Mouse (Mus musculus) myocyte (in vitro differentiated cells): ENCODE results near the gene Tlr3. TPM values are rescaled to one million over a fixed set of nuclear protein-coding genes. Genes with fewer than 3 reads are reported as not detected.
A peak's percentile ranks its signal among the peaks of the same experiment; 100 is the strongest.

Experiments
- H3K27me3 ChIP-seq: one replicate; pipeline ENCODE4 v1.6.1; 2011; ENCODE audit not compliant: control insufficient read depth, insufficient read depth, insufficient read length
- H3K36me3 ChIP-seq: one replicate; pipeline ENCODE4 v1.6.1; 2011; ENCODE audit not compliant: control insufficient read depth, insufficient read depth
- H3K4me2 ChIP-seq: one replicate; pipeline ENCODE4 v1.6.1; 2011; ENCODE audit warnings: low read depth, control low read depth
- H3K4me3 ChIP-seq: one replicate; pipeline ENCODE4 v1.5.1; 2011; ENCODE audit warnings: mild to moderate bottlenecking, control low read depth, moderate library complexity
- H3K79me2 ChIP-seq: one replicate; pipeline ENCODE4 v1.6.1; 2011; ENCODE audit not compliant: control insufficient read depth, insufficient read depth
- H3ac ChIP-seq: one replicate; pipeline ENCODE4 v1.6.1; 2011; ENCODE audit not compliant: control insufficient read depth, insufficient read length
- CEBPB ChIP-seq: IDR thresholded peaks from 2 replicates; pipeline ENCODE4 v1.6.1; 2011; ENCODE audit warnings: mild to moderate bottlenecking, moderate library complexity; ENCODE audit not compliant: poor library complexity, insufficient read depth, severe bottlenecking
- E2F4 ChIP-seq: IDR thresholded peaks from one replicate; pipeline ENCODE4 v1.6.1; 2011; ENCODE audit warnings: mild to moderate bottlenecking, control low read depth, moderate library complexity; ENCODE audit not compliant: insufficient read depth
- MAX ChIP-seq: IDR thresholded peaks from one replicate; pipeline ENCODE4 v1.6.1; 2011; ENCODE audit warnings: low read depth, mild to moderate bottlenecking, control low read depth
- MYOD1 ChIP-seq, 3 experiments: IDR thresholded peaks; one replicate each; pipeline ENCODE4 v1.6.1; 2011; ENCODE audit warnings: control low read depth in 2 of 3, low read depth in 2 of 3, mild to moderate bottlenecking in 2 of 3, moderate library complexity in 1 of 3; ENCODE audit not compliant: insufficient read length in 2 of 3, control insufficient read depth in 1 of 3
- MYOG ChIP-seq, 3 experiments: IDR thresholded peaks; one replicate each; pipeline ENCODE4 v1.6.1; 2011; ENCODE audit warnings: control low read depth in 2 of 3, low read depth in 2 of 3, mild to moderate bottlenecking in 2 of 3; ENCODE audit not compliant: insufficient read length in 2 of 3, control insufficient read depth in 1 of 3, insufficient read depth in 1 of 3
- POLR2A ChIP-seq: IDR thresholded peaks from one replicate; pipeline ENCODE4 v1.6.1; 2011; ENCODE audit warnings: low read depth, mild to moderate bottlenecking, control low read depth, moderate library complexity; ENCODE audit not compliant: insufficient read length
- POLR2AphosphoS2 ChIP-seq: IDR thresholded peaks from one replicate; pipeline ENCODE4 v1.6.1; 2011; ENCODE audit warnings: low read depth, control low read depth; ENCODE audit not compliant: insufficient read length
- REST ChIP-seq: IDR thresholded peaks from one replicate; pipeline ENCODE4 v1.6.1; 2011; ENCODE audit warnings: mild to moderate bottlenecking, control low read depth, moderate library complexity; ENCODE audit not compliant: insufficient read depth, insufficient read length
- SRF ChIP-seq: IDR thresholded peaks from one replicate; pipeline ENCODE4 v1.6.1; 2011; ENCODE audit warnings: low read depth; ENCODE audit not compliant: control insufficient read depth, insufficient read length
- TCF12 ChIP-seq: IDR thresholded peaks from one replicate; pipeline ENCODE4 v1.6.1; 2011; ENCODE audit warnings: mild to moderate bottlenecking, control low read depth; ENCODE audit not compliant: poor library complexity, insufficient read depth, severe bottlenecking
- TCF3 ChIP-seq: IDR thresholded peaks from one replicate; pipeline ENCODE4 v1.6.1; 2011; ENCODE audit warnings: low read depth, control low read depth; ENCODE audit not compliant: insufficient read length
- USF1 ChIP-seq: IDR thresholded peaks from one replicate; pipeline ENCODE4 v1.6.1; 2011; ENCODE audit warnings: low read depth, mild to moderate bottlenecking, control low read depth, moderate library complexity
- polyA plus RNA-seq: library from polyadenylated mRNA; unstranded; fragments of >200 nt; fragmentation: generic; extraction: Trizol; gene quantifications from one replicate; pipeline ENCODE4 v1.2.1, GENCODE M21; 2012; ENCODE audit warnings: missing spikeins

Gene Tlr3
- polyA plus RNA-seq, 1 experiment = 0.06 TPM

DNA sequence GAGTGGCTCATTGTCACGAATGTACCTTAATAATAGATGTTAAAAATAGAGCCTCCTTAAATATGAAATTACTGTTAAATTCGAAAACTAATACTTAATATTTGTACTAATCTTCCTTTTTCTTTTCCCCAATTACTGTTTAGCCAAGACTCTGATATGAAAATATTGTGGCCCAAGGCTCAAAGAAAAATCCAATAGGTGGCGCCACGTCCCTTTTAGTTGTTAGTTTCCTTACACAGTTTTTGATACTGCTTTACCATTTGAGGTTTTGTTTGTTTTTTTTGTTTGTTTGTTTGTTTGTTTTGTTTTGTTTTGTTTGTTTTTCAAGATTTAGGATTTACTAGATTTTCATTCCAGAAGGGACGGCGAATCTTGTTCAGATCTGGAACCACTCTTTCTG, 48.6 kb downstream of the Tlr3 start:
- Histone ChIP-seq H3K79me2 (no peaks in the 10 kb centered on the region), H3K4me3 (no peak overlapping the region), H3ac (no peak overlapping the region), H3K27me3 (peaks cover 4% of the 10 kb centered on the region), H3K4me2 (no peak overlapping the region), H3K36me3 (no peaks in the 10 kb centered on the region)
- TF ChIP-seq CEBPB (no peak), SRF (no peak), POLR2A (no peak), E2F4 (no peak), REST (no peak), POLR2AphosphoS2 (no peak), MAX (no peak), MYOD1 (IDR thresholded peaks at IDR 0.05; ENCODE audit: control insufficient read depth in 1 of 3, insufficient read length in 2 of 3, low read depth in 2 of 3) (no peak), TCF12 (no peak), MYOG (IDR thresholded peaks at IDR 0.05; ENCODE audit: control insufficient read depth in 1 of 3, insufficient read depth in 1 of 3, insufficient read length in 2 of 3, low read depth in 2 of 3) (no peak), TCF3 (no peak), USF1 (no peak)

DNA sequence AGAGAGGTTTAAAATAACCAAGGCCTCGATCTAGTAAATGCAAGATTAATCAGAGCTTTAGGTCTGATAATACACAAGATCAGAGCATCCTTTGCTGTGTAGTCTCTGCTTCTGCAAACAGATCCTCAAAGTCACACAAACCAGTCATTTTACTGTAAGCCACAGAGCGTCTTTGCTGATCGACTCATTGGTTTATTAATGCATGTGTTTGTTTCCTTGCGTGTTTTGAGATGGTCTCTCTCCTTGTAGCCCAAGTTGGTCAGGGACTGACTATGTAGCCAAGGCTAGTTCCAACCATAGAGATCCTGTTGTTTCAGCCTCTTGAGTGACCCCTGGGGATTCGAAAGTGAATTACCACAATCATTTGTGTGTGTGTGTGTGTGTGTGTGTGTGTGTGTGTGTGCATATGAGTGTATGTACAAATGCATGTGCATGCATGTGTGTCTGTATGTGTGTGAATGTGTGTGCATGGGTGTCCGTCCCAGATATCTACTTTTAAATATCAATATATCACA, 51.7 kb downstream of the Tlr3 start:
- no peak for TF ChIP-seq REST
- TF ChIP-seq CEBPB = no peak
- TF ChIP-seq TCF3 = no peak
- no peak for TF ChIP-seq POLR2A
- no peak for TF ChIP-seq POLR2AphosphoS2
- TF ChIP-seq USF1 = no peak
- TF ChIP-seq E2F4 = no peak
- TF ChIP-seq MYOD1 (IDR thresholded peaks at IDR 0.05; ENCODE audit: control insufficient read depth in 1 of 3, insufficient read length in 2 of 3, low read depth in 2 of 3) = no peak
- no peak for TF ChIP-seq TCF12
- TF ChIP-seq SRF = no peak
- TF ChIP-seq MAX = no peak
- no peaks in the 10 kb centered on the region for H3K79me2 ChIP-seq
- no peak overlapping the region for H3ac ChIP-seq
- no peaks in the 10 kb centered on the region for H3K27me3 ChIP-seq
- peak overlapping the region; percentile 31 for H3K4me2 ChIP-seq
- H3K4me3 ChIP-seq = no peak overlapping the region
- H3K36me3 ChIP-seq = no peaks in the 10 kb centered on the region

DNA sequence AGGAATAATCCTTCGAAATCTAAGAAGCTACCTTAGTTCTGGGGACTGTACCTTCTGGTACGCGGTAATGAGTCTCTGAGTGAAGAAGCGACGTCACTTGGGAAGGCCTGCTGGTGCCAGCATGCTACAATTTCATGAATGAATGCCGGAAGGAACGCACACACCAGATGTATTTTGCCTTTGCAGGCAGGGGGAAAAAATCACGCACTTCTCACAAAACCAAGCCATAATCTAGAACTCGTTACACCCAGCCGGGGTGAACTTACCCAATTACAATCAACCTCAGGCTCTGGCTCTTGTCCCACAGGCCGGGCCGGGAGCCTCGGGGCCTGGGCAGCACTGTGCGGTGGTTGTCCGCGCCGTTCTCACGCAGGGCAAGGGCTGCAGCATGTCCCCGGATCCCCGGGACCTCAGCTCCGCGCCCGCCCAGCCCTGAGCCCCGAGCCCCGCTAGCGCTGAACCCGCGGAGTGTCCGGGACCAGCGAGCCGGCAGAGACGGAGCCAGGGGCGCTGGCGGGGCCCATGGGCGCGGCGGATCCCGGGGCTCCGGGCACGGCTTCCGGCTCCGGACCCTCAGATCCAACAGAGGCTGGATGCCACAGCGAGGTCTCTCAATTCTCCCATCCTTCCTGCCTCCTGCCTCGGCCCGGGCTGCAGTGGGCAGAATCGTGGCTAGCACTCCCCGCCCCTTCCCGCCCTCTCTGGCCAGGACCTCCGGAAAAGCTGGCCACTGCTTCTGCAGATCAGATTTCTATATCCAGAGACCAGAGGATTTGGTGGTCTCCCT, 52.6 kb downstream of the Tlr3 start:
- no peak for TF ChIP-seq CEBPB
- TF ChIP-seq MAX = no peak
- TF ChIP-seq MYOG (IDR thresholded peaks at IDR 0.05; ENCODE audit: control insufficient read depth in 1 of 3, insufficient read depth in 1 of 3, insufficient read length in 2 of 3, low read depth in 2 of 3) = no peak
- no peak for TF ChIP-seq SRF
- no peak for TF ChIP-seq POLR2A
- TF ChIP-seq MYOD1 (IDR thresholded peaks at IDR 0.05; ENCODE audit: control insufficient read depth in 1 of 3, insufficient read length in 2 of 3, low read depth in 2 of 3) = no peak
- no peak for TF ChIP-seq USF1
- no peak for TF ChIP-seq E2F4
- no peak for TF ChIP-seq REST
- H3K79me2 ChIP-seq = no peaks in the 10 kb centered on the region
- no peaks in the 10 kb centered on the region for H3K36me3 ChIP-seq
- peak overlapping the region; percentile 16 for H3ac ChIP-seq
- no peaks in the 10 kb centered on the region for H3K27me3 ChIP-seq
- no peak overlapping the region for H3K4me3 ChIP-seq
- H3K4me2 ChIP-seq = peak overlapping the region; percentile 31

DNA sequence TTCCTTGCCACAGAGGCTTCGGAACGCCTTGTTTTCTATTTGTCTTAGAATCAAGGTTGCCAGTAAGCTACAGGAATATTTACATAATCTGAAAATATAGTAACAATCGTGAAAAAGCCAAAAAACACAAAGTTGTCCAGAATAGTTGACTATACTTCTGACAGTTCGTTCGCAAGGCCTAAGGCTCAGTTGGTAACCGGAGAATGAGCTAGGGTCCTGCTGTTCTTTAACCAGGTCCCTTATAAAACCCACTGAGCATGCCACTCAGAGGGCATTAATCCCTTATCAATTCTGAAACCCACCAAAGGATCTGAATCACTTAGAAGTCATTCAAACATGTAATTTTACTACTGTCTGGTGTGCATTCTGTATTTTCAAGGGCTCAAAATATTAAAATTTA, 55.1 kb downstream of the Tlr3 start:
- no peaks in the 10 kb centered on the region for H3K79me2 ChIP-seq
- H3K4me3 ChIP-seq = no peak overlapping the region
- no peak overlapping the region for H3K4me2 ChIP-seq
- no peaks in the 10 kb centered on the region for H3K36me3 ChIP-seq
- H3ac ChIP-seq = no peak overlapping the region
- TF ChIP-seq POLR2AphosphoS2 = no peak
- TF ChIP-seq POLR2A = no peak
- TF ChIP-seq MAX = no peak
- TF ChIP-seq MYOG (IDR thresholded peaks at IDR 0.05; ENCODE audit: control insufficient read depth in 1 of 3, insufficient read depth in 1 of 3, insufficient read length in 2 of 3, low read depth in 2 of 3) = no peak
- no peak for TF ChIP-seq MYOD1 (IDR thresholded peaks at IDR 0.05; ENCODE audit: control insufficient read depth in 1 of 3, insufficient read length in 2 of 3, low read depth in 2 of 3)
- TF ChIP-seq CEBPB = no peak
- TF ChIP-seq USF1 = no peak
- TF ChIP-seq TCF3 = no peak
- TF ChIP-seq E2F4 = no peak
- no peak for TF ChIP-seq REST
- no peak for TF ChIP-seq TCF12
- no peak for TF ChIP-seq SRF
- no peaks in the 10 kb centered on the region for H3K27me3 ChIP-seq

Other genes with a start within 250 kb of the Tlr3 start
- not detected for gene F11, start 149.0 kb downstream of the Tlr3 start, polyA plus RNA-seq
- gene Klkb1, start 116.2 kb downstream of the Tlr3 start, polyA plus RNA-seq = not detected
- not detected for gene Gm45753, start 102.6 kb downstream of the Tlr3 start, polyA plus RNA-seq
- 0.02 TPM for gene Cyp4v3, start 77.9 kb downstream of the Tlr3 start, polyA plus RNA-seq
- 0.59 TPM for gene Fam149a, start 28.8 kb downstream of the Tlr3 start, polyA plus RNA-seq
- 14.3 TPM for gene Sorbs2, start 96.7 kb upstream of the Tlr3 start, polyA plus RNA-seq